Mouse (Mus musculus) midbrain, embryonic 14.5 days (tissue): ENCODE results near the gene Rbm42. TPM values are rescaled to one million over a fixed set of nuclear protein-coding genes. Genes with fewer than 3 reads are reported as not detected.

Experiments used
- ATAC-seq: fragments of 200-750 bp; cut with Nextera tagmentation; 2 replicates; pipeline ENCODE4 v1.8.0; 2017; ENCODE audit warnings: moderate number of reproducible peaks, moderate library complexity; ENCODE audit not compliant: low FRiP score, low TSS enrichment
- DNase-seq: peaks from one replicate; pipeline ENCODE4 v3.0.0-alpha.2; 2015
- H3K27ac ChIP-seq: fragments of 300-500 bp; sonication (generic); replicated peaks from 2 replicates; pipeline ENCODE4 v1.5.1; 2014; ENCODE audit warnings: mild to moderate bottlenecking, low read depth, low read length, moderate library complexity
- H3K27me3 ChIP-seq: fragments of 300-500 bp; sonication (generic); 2 replicates; pipeline ENCODE4 v1.6.1; 2014; ENCODE audit warnings: low read length, control low read depth, mixed read lengths; ENCODE audit not compliant: control insufficient read depth, insufficient read depth
- H3K36me3 ChIP-seq: fragments of 300-500 bp; sonication (generic); 2 replicates; pipeline ENCODE4 v1.6.1; 2014; ENCODE audit warnings: low read length, control low read depth; ENCODE audit not compliant: control insufficient read depth, insufficient read depth
- H3K4me1 ChIP-seq: fragments of 300-500 bp; sonication (generic); 2 replicates; pipeline ENCODE4 v1.6.1; 2014; ENCODE audit warnings: mild to moderate bottlenecking, antibody characterized with exemption, low read length, control low read depth; ENCODE audit not compliant: control insufficient read depth, insufficient read depth
- H3K4me2 ChIP-seq: fragments of 300-500 bp; sonication (generic); 2 replicates; pipeline ENCODE4 v1.6.1; 2014; ENCODE audit warnings: mild to moderate bottlenecking, low read length, moderate library complexity
- H3K4me3 ChIP-seq: fragments of 300-500 bp; sonication (generic); replicated peaks from 2 replicates; pipeline ENCODE4 v1.5.1; 2014; ENCODE audit warnings: low read depth, low read length
- H3K9ac ChIP-seq: fragments of 300-500 bp; sonication (generic); replicated peaks from 2 replicates; pipeline ENCODE4 v1.6.1; 2014; ENCODE audit warnings: mild to moderate bottlenecking, low read length, moderate library complexity
- H3K9me3 ChIP-seq: fragments of 300-500 bp; sonication (generic); 2 replicates; pipeline ENCODE4 v1.6.1; 2016; ENCODE audit warnings: low read length, control low read depth, mixed read lengths; ENCODE audit not compliant: control insufficient read depth
- WGBS: fragments of 180-500 bp; shearing (Covaris S2); extraction: QIAGEN DNeasy Blood & Tissue Kit; methylation state at CpG from one replicate; pipeline ENCODE4 v1.1.7; 2014; 5-methylcytosine and 5-hydroxymethylcytosine counted together
- polyA plus RNA-seq: library from polyadenylated mRNA; unstranded; fragments of >200 nt; fragmentation: Nextera tagmentation; extraction: Ambion mirVana; gene quantifications from 2 replicates; pipeline ENCODE4 v1.2.1, GENCODE M21; 2014

The Rbm42 gene
- polyA plus RNA-seq, 1 experiment from 2014 or later = 126 TPM

GRCm38 (mm10) chr7:30599933-30600353, 50.2 kb downstream of the Rbm42 start:
- H3K4me3 ChIP-seq = no peak overlapping the region
- H3K27ac ChIP-seq = no peak overlapping the region
- 0 out of 2 replicates have a peak, but pooled peaks cover 3% of the 10 kb centered on the region for H3K4me1 ChIP-seq
- H3K27me3 ChIP-seq = no peaks in the 10 kb centered on the region
- peak overlapping the region; percentile 42 for H3K4me2 ChIP-seq
- WGBS = under 1% methylated on average over 16 of the region's 16 CpGs
- H3K9ac ChIP-seq = no peak overlapping the region
- DNase-seq (peak; percentile 96), ATAC-seq (peak; percentile 97)
- H3K9me3 ChIP-seq = no peaks in the 10 kb centered on the region
- H3K36me3 ChIP-seq = no peaks in the 10 kb centered on the region

DNA sequence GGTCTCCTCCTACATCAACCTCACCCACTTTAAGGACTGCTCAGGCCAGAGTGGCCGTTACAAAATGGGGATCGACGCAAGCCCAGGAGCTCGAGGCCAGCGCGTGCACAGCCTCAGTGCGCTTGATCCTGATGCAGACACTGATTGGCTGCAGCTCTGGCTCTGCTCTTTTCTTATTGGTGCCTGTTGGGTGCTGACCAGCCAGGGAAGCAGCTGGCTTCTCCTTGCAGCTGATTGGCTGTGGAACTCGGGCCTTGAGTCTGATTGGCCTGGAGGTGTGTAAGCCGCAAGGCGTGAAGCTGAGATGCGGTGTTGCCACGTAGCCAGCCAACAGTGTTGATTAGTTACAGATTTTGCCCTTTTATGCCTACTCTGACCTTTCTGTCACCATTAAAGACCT, 51.3 kb downstream of the Rbm42 start, which contains the start of gene Zbtb32:
Gene Zbtb32 (minus strand): TSS at position 124 of the 400 bp plus-strand sequence.
- Histone ChIP-seq H3K36me3 (no peaks in the 10 kb centered on the region), H3K27me3 (no peaks in the 10 kb centered on the region), H3K9ac (no peak within 1 kb of the TSS), H3K4me2 (peak within 1 kb of the TSS; percentile 42), H3K9me3 (no peaks in the 10 kb centered on the region), H3K4me1 (0 out of 2 replicates have a peak, but pooled peaks cover 3% of the 10 kb centered on the region), H3K27ac (no peak within 1 kb of the TSS), H3K4me3 (no peak within 1 kb of the TSS)
- no peak for DNase-seq
- WGBS = 93% methylated on average over 12 of the region's 12 CpGs
- no peak for ATAC-seq

GRCm38 (mm10) chr7:30596811-30597210, 53.3 kb downstream of the Rbm42 start:
- Histone ChIP-seq H3K27me3 (no peaks in the 10 kb centered on the region), H3K36me3 (no peaks in the 10 kb centered on the region), H3K9ac (no peak overlapping the region), H3K4me3 (no peak overlapping the region), H3K27ac (no peak overlapping the region), H3K4me2 (no peak overlapping the region), H3K4me1 (0 out of 2 replicates have a peak, but pooled peaks cover 3% of the 10 kb centered on the region), H3K9me3 (no peaks in the 10 kb centered on the region)
- ATAC-seq (no peak), DNase-seq (no peak)
- 80% methylated on average over 5 of the region's 5 CpGs for WGBS

DNA sequence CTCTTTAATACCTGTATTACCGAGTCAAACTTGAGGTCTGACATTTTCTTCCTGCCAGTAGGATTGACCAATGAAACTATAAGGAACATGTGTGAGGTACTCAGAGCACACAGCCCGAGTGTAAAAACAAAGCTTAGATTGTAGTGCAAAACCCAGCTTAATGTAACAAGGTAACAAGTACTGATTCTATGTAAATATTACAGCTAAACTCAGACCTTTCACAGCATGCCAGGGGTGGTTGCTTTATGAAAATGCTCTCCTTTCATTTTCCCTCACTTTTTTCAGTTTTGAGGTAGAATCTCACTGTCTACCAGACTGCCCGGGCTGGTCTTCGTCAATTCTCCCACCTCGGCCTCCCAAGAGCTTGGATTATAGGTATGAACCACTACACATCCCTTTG, 54.0 kb downstream of the Rbm42 start:
- H3K4me3 ChIP-seq = no peak overlapping the region
- DNase-seq = no peak
- 83% methylated on average over 5 of the region's 5 CpGs for WGBS
- no peaks in the 10 kb centered on the region for H3K9me3 ChIP-seq
- H3K36me3 ChIP-seq = no peaks in the 10 kb centered on the region
- H3K27ac ChIP-seq = no peak overlapping the region
- H3K4me2 ChIP-seq = no peak overlapping the region
- ATAC-seq = no peak
- H3K4me1 ChIP-seq = 0 out of 2 replicates have a peak, but pooled peaks cover 3% of the 10 kb centered on the region
- no peak overlapping the region for H3K9ac ChIP-seq
- no peaks in the 10 kb centered on the region for H3K27me3 ChIP-seq

- Histone ChIP-seq H3K9me3 (no peaks in the 10 kb centered on the region), H3K27me3 (no peaks in the 10 kb centered on the region), H3K4me1 (0 out of 2 replicates have a peak, but pooled peaks cover 2% of the 10 kb centered on the region), H3K4me3 (no peak overlapping the region), H3K4me2 (no peak overlapping the region), H3K36me3 (no peaks in the 10 kb centered on the region), H3K27ac (no peak overlapping the region), H3K9ac (no peak overlapping the region)
- 58% methylated on average over 4 of the region's 4 CpGs for WGBS
- no peak for DNase-seq
- ATAC-seq = no peak
Observed at GRCm38 (mm10) chr7:30594510-30595024, 55.5 kb downstream of the Rbm42 start.

DNA sequence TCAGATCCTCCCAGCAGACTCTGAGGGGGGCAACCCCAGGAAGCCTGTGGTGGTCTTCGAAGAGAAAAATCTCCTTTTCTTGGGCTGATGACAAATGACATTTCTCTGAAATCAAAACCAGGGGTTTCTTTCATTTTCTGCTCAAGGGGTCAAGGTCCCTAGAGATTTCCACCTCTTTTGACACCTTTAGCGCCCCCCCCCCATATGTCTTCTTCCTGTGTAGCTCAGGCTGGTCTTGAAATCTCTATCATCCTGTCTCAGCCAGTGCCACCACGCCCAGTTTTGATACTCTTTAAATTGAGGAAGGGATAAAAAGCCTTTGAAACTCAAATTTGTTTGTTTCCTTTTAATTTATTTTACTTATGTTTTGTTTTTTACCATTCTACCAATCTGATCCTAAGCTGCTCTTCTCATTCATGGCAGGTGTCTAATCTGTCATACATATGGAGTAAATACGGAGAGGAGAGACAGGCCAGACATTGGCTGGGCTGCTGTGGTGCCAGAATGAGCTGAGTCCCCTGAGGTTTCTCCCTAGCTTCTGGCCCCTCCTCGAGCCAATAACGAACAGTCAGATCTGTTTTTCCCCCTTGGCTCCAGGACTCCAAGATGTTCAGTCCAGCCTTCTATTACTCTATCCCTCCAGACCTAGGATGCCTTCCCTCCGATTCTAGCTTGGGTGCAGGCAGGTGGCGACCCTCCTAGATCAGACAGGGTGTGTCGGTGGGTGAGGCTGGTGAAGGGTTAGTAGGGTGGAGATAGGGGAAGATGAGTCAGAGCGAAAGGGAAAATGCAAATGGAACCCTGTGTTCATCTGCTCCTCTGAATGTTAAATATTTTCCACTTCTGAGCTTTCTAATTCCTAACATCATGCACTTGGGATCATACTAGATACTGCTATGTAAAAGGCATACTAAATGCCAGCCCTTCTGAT, 56.3 kb downstream of the Rbm42 start:
- H3K27ac ChIP-seq = no peak overlapping the region
- no peaks in the 10 kb centered on the region for H3K27me3 ChIP-seq
- H3K9me3 ChIP-seq = no peaks in the 10 kb centered on the region
- ATAC-seq (no peak), DNase-seq (no peak)
- no peak overlapping the region for H3K9ac ChIP-seq
- H3K4me3 ChIP-seq = no peak overlapping the region
- H3K36me3 ChIP-seq = no peaks in the 10 kb centered on the region
- 72% methylated on average over 10 of the region's 10 CpGs for WGBS
- no peak overlapping the region for H3K4me2 ChIP-seq
- no peaks in the 10 kb centered on the region for H3K4me1 ChIP-seq

- Histone ChIP-seq H3K27ac (no peak overlapping the region), H3K4me3 (no peak overlapping the region)
Observed at GRCm38 (mm10) chr7:30592772-30593423, 57.2 kb downstream of the Rbm42 start.

DNA sequence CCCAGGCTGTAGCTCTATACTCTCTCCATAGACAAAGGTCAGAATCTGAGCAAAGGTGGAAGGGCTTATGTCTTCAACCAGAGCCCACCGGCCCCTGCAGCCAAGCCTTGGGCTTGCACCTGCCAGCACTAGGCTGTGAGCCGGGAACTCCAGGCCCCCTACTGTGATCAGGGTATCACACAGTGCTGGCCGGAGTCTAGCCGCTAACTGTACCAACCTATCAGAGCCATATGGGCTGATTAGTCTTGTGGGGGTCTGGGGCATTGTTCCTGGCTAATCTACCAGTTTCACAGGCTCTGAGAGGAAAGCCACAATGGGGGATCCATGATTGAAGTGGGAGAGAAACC, 58.5 kb downstream of the Rbm42 start:
- no peak for ATAC-seq
- H3K36me3 ChIP-seq = peaks cover 2% of the 10 kb centered on the region; the same call in 1 of the 2 replicates
- no peaks in the 10 kb centered on the region for H3K9me3 ChIP-seq
- no peak overlapping the region for H3K27ac ChIP-seq
- H3K9ac ChIP-seq = no peak overlapping the region
- no peak overlapping the region for H3K4me3 ChIP-seq
- no peak overlapping the region for H3K4me2 ChIP-seq
- no peak for DNase-seq
- 27% methylated on average over 4 of the region's 4 CpGs for WGBS
- H3K27me3 ChIP-seq = no peaks in the 10 kb centered on the region
- H3K4me1 ChIP-seq = peaks cover 10% of the 10 kb centered on the region

More at GRCm38 (mm10) chr7:30592772-30593423, 57.2 kb downstream of the Rbm42 start:
- DNase-seq (no peak), ATAC-seq (no peak)
- Histone ChIP-seq H3K4me1 (no peaks in the 10 kb centered on the region), H3K36me3 (no peaks in the 10 kb centered on the region), H3K9me3 (no peaks in the 10 kb centered on the region), H3K27me3 (no peaks in the 10 kb centered on the region), H3K4me2 (no peak overlapping the region), H3K9ac (no peak overlapping the region)
- 57% methylated on average over 5 of the region's 5 CpGs for WGBS
